Mouse (Mus musculus) midbrain, embryonic 13.5 days (tissue): ENCODE results near the gene Cyp2c55. TPM values are rescaled to one million over a fixed set of nuclear protein-coding genes. Genes with fewer than 3 reads are reported as not detected.

Experiments
- microRNA-seq: library from miRNA; unstranded; fragments of <30 nt; microRNA quantifications from one replicate; pipeline ENCODE4, GENCODE M21; 2016
- polyA plus RNA-seq: library from polyadenylated mRNA; unstranded; fragments of >200 nt; fragmentation: Nextera tagmentation; extraction: Ambion mirVana; gene quantifications from 2 replicates; pipeline ENCODE4 v1.2.1, GENCODE M21; 2015

Gene Cyp2c55
- polyA plus RNA-seq, 1 experiment from 2014 or later, result not detected

Small RNAs within 50 kb of the gene (microRNA-seq; reads per million reads assigned to microRNA genes)
- gene Gm23800, result not detected

Other genes starting within 250 kb of the Cyp2c55 start
- gene Noc3l, start 187.8 kb upstream of the Cyp2c55 start, polyA plus RNA-seq, result 6.0 and 6.6 TPM in 2 replicates
- 4.2 and 4.8 TPM in 2 replicates for gene Tbc1d12, start 170.4 kb upstream of the Cyp2c55 start, polyA plus RNA-seq
- gene Hells, start 76.1 kb upstream of the Cyp2c55 start, polyA plus RNA-seq, result 18.4 and 22.6 TPM in 2 replicates
- not detected in 2 replicates for gene Cyp2c65, start 54.0 kb downstream of the Cyp2c55 start, polyA plus RNA-seq
- gene Cyp2c66, start 106.9 kb downstream of the Cyp2c55 start, polyA plus RNA-seq, result not detected in 2 replicates